Mouse (Mus musculus) CD4-positive naive resting alpha-beta T cell, adult 76 days (primary cell): Measurements from ENCODE around the gene Gm815. TPM values are rescaled to one million over a fixed set of nuclear protein-coding genes. Genes with fewer than 3 reads are reported as not detected.

Source experiments
- total RNA-seq: library from RNA; stranded (reverse); gene quantifications from one replicate; pipeline ENCODE4 v1.2.4, GENCODE M21; 2023

Gm815 gene
- not detected for total RNA-seq

DNA sequence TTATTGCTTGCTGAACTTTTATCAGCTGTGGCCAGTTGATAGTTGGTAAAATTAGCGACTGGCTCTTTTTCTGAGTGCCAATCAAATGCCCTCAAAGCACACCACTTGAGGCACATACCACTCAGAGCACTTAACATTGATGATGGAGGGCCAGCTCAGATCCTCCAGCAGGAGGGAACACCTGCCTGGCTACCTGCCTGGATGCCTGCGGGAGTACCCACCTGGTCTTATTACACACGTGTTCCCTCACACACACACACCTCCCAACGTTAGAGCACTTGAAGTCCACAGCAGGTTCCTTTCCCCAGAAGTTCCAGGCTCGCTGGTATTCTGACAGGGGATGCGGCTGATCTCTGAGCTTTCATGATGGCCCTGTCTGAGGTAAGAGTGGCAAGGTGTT, at the start of gene Gm815:
Gene Gm815 (plus strand): TSS at position 266 of the 400 bp plus-strand sequence.

